Mouse (Mus musculus): ENCODE data around the gene Kcnq4.

DNA sequence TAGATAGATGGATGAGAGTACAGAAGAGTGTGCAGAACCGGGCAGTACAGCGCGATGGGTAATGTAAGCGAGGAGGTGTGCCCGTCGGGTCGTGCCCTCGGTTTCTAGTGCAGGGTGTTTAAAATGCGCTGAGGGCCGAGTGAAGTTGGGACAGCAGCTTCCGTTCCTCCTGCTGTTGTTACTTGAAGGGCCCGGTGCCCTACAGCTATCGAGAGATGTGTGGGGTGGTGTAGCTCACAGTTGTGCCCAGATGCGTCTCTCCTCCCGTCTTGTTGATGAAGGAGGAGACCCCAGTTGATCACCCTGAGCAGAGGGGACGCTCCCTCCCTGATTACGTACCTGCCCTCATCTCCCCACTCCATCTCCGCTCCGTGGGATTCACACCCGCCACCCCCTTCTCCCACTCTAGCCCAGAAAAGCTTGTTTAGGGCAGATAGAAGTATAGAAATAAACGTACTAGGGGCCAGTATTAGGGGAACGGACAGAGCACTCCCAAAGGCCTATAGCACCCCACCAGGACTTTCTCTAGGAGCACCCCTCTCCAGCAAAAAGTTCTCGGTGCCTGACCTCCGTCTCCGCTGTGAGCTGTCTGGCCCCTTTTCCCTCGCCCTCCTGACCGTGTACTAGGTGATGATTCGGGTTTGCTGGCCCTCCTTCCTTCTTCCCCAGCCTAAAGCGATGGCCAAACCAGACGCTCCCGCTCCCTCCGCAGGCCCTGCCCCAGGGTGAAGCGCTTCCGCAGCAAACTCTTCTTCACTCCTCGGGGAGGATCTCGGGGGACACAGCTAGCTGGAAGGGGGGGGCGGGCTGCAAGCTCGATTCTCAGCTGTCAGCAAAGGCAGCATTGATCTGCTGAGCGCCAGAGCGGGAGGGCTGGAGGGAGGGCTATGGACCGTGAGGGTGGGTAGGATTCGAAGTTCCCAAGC lies at the start of gene Kcnq4:
- TF ChIP-seq CTCF (conservative IDR thresholded peaks at IDR 0.05; ENCODE audit: low read length) = no peak
- TF ChIP-seq POU5F1 (IDR thresholded peaks at IDR 0.05; ENCODE audit: borderline replicate concordance, low read length) = no peak
